Mouse (Mus musculus) liver, postnatal 0 days (tissue): ENCODE measurements around the gene Esrra. TPM values are rescaled to one million over a fixed set of nuclear protein-coding genes. Genes with fewer than 3 reads are reported as not detected.
A peak's percentile ranks its signal among the peaks of the same experiment; 100 is the strongest.

Source experiments
- ATAC-seq: fragments of 200-750 bp; cut with Nextera tagmentation; 2 replicates; pipeline ENCODE4 v1.8.0; 2017; ENCODE audit warnings: mild to moderate bottlenecking, moderate library complexity
- DNase-seq: peaks from one replicate; pipeline ENCODE4 v3.0.0-alpha.2; 2016
- H3K27ac ChIP-seq: fragments of 300-500 bp; sonication (generic); 2 replicates; pipeline ENCODE4 v1.5.1; 2014; ENCODE audit warnings: antibody characterized with exemption, moderate library complexity, mild to moderate bottlenecking, low read depth
- H3K27me3 ChIP-seq: fragments of 300-500 bp; sonication (generic); 2 replicates; pipeline ENCODE4 v1.6.1; 2014; ENCODE audit warnings: low read length, control low read depth, mixed read lengths; ENCODE audit not compliant: insufficient read depth
- H3K36me3 ChIP-seq: fragments of 300-500 bp; sonication (generic); replicated peaks from 2 replicates; pipeline ENCODE4 v1.6.1; 2014; ENCODE audit warnings: mild to moderate bottlenecking, control low read depth, low read length, moderate library complexity, mixed read lengths; ENCODE audit not compliant: insufficient read depth
- H3K4me1 ChIP-seq: fragments of 300-500 bp; sonication (generic); 2 replicates; pipeline ENCODE4 v1.6.1; 2014; ENCODE audit warnings: antibody characterized with exemption, mild to moderate bottlenecking, control low read depth; ENCODE audit not compliant: insufficient read depth
- H3K4me2 ChIP-seq: fragments of 300-500 bp; sonication (generic); 2 replicates; pipeline ENCODE4 v1.6.1; 2014; ENCODE audit warnings: low read depth, mild to moderate bottlenecking, low read length, moderate library complexity, mixed read lengths
- H3K4me3 ChIP-seq: fragments of 300-500 bp; sonication (generic); 2 replicates; pipeline ENCODE4 v1.5.1; 2014; ENCODE audit warnings: low read depth, low read length
- H3K9ac ChIP-seq: fragments of 300-500 bp; sonication (generic); replicated peaks from 2 replicates; pipeline ENCODE4 v1.6.1; 2014; ENCODE audit warnings: mild to moderate bottlenecking, moderate library complexity
- H3K9me3 ChIP-seq: fragments of 300-500 bp; sonication (generic); 2 replicates; pipeline ENCODE4 v1.6.1; 2016; ENCODE audit warnings: mild to moderate bottlenecking, control low read depth, low read length, mixed read lengths
- CTCF ChIP-seq: sonication (generic); IDR thresholded peaks from 2 replicates; pipeline ENCODE4 v1.5.1; 2016; ENCODE audit warnings: antibody characterized with exemption, low read depth
- EP300 ChIP-seq: IDR thresholded peaks from 2 replicates; pipeline ENCODE4 v1.6.1; 2016; ENCODE audit warnings: antibody characterized with exemption, low read depth, mild to moderate bottlenecking
- WGBS: fragments of 180-500 bp; shearing (Covaris S2); extraction: QIAGEN DNeasy Blood & Tissue Kit; methylation state at CpG from one replicate; pipeline ENCODE4 v1.1.7; 2014; ENCODE audit not compliant: insufficient replicate concordance; 5-methylcytosine and 5-hydroxymethylcytosine counted together
- polyA plus RNA-seq: library from polyadenylated mRNA; unstranded; fragments of >200 nt; fragmentation: Nextera tagmentation; extraction: Ambion mirVana; gene quantifications from 2 replicates; pipeline ENCODE4 v1.2.1, GENCODE M21; 2015

The Esrra gene
- polyA plus RNA-seq, 1 experiment from 2014 or later = 8.2 TPM

GRCm38 (mm10) chr19:6950613-6951153 is 29.1 kb upstream of the Esrra start:
- no peak for TF ChIP-seq EP300
- under 1% methylated on average over 28 of the region's 28 CpGs for WGBS
- peak; percentile 11; the same call in 1 of the 2 replicates for ATAC-seq

DNA sequence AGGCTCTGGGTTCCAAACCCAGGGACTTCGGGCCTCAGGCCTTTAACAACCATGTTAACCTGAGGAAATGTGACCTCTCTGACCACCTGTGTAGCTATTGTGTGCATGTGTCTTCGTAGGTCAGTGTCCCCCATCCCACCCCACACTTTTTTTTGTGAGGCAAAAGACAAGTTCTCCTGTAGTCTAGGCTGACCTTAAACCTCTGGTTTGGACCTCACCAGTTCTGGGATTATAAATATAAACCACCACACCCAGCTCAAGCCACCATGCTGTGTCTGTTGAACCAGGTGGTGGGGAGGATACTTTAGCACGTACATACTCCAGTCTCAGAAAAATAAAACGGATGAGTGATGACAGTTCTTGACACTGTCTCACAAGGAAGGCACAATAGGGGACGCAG is 28.3 kb upstream of the Esrra start:
- ATAC-seq (no peak), DNase-seq (no peak)
- 60% methylated on average over 5 of the region's 5 CpGs for WGBS
- 0 out of 2 replicates have a peak overlapping the region, but pooled peaks have one; percentile 89 for H3K27ac ChIP-seq
- peaks cover 24% of the 10 kb centered on the region for H3K4me1 ChIP-seq
- H3K36me3 ChIP-seq = peaks cover 8% of the 10 kb centered on the region
- TF ChIP-seq EP300 (no peak), CTCF (no peak)
- H3K4me3 ChIP-seq = peak overlapping the region; percentile 60; the same call in 1 of the 2 replicates
- H3K27me3 ChIP-seq = no peaks in the 10 kb centered on the region
- H3K9ac ChIP-seq = no peak overlapping the region; the same call in 1 of the 2 replicates
- H3K4me2 ChIP-seq = peak overlapping the region; percentile 100
- no peaks in the 10 kb centered on the region for H3K9me3 ChIP-seq

More at GRCm38 (mm10) chr19:6950613-6951153, 29.1 kb upstream of the Esrra start:
- Histone ChIP-seq H3K4me2 (peak overlapping the region; percentile 100), H3K4me3 (peak overlapping the region; percentile 60), H3K9ac (peak overlapping the region; percentile 64), H3K4me1 (peaks cover 24% of the 10 kb centered on the region), H3K9me3 (no peaks in the 10 kb centered on the region), H3K36me3 (peaks cover 11% of the 10 kb centered on the region), H3K27me3 (no peaks in the 10 kb centered on the region), H3K27ac (peak overlapping the region; percentile 89)
- DNase-seq = peak; percentile 47

DNA sequence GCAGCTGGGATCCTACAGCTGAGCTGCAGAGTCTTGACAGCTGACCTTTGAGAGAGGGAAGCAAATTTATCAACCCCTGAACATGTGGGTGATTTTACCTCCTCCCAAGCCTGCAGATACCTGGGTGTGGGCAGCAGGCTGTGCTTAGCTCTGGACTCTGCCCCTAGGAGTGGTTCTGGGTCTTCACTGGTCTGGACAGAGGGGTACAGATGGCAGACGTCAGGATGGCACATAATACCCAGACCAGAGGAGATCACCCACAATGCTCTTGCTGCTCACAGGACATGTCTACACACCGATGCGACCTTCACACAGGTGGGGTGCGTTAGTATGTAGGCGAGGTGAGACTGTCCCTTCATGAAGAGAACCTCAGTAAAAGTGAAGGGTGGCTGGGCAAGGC is 27.9 kb upstream of the Esrra start:
- TF ChIP-seq CTCF (no peak), EP300 (no peak)
- Histone ChIP-seq H3K9me3 (no peaks in the 10 kb centered on the region), H3K4me3 (no peak overlapping the region), H3K4me1 (peaks cover 24% of the 10 kb centered on the region), H3K36me3 (peaks cover 4% of the 10 kb centered on the region), H3K27me3 (no peaks in the 10 kb centered on the region), H3K27ac (no peak overlapping the region), H3K9ac (no peak overlapping the region), H3K4me2 (no peak overlapping the region)
- no peak for ATAC-seq
- no peak for DNase-seq
- 90% methylated on average over 5 of the region's 5 CpGs for WGBS

- ATAC-seq (no peak), DNase-seq (no peak)
- Histone ChIP-seq H3K27me3 (no peaks in the 10 kb centered on the region), H3K4me3 (no peak overlapping the region), H3K4me1 (peaks cover 22% of the 10 kb centered on the region), H3K4me2 (no peak overlapping the region), H3K9ac (no peak overlapping the region), H3K36me3 (no peaks in the 10 kb centered on the region; the same call in 1 of the 2 replicates), H3K27ac (no peak overlapping the region), H3K9me3 (no peaks in the 10 kb centered on the region)
- whole genome bisulfite sequencing = 72% methylated on average over 4 of the region's 4 CpGs
- TF ChIP-seq CTCF = no peak
- TF ChIP-seq EP300 = no peak
These were observed 26.6 kb upstream of the Esrra start for GRCm38 (mm10) chr19:6948186-6948585.

GRCm38 (mm10) chr19:6947742-6948141 is 26.1 kb upstream of the Esrra start:
- DNase-seq = no peak
- Histone ChIP-seq H3K27me3 (no peaks in the 10 kb centered on the region), H3K4me1 (peaks cover 22% of the 10 kb centered on the region), H3K27ac (no peak overlapping the region), H3K4me2 (no peak overlapping the region), H3K9ac (no peak overlapping the region), H3K4me3 (no peak overlapping the region), H3K36me3 (no peaks in the 10 kb centered on the region; the same call in 1 of the 2 replicates), H3K9me3 (no peaks in the 10 kb centered on the region)
- 64% methylated on average over 4 of the region's 4 CpGs for WGBS
- TF ChIP-seq EP300 (no peak), CTCF (no peak)
- no peak for ATAC-seq

DNA sequence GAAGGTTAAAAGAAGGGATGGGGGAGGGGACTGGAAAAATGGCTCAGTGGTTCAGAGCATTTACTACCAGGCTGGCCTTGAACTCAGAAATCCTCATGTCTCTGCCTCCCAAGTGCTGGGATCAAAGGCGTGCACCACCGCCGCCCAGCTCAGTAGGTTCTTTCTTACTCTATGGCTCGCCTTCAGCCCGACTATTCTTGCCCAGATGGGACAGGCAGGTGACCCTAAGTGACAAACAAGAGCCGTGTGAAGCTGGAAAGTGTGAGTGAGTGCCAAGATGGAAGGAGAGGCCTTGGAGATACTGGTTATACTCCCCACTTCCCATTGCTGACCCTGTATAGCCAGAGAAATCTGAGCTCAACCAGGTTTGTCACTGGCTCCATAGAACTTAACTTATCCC is 22.1 kb upstream of the Esrra start:
- Histone ChIP-seq H3K9me3 (no peaks in the 10 kb centered on the region), H3K27me3 (no peaks in the 10 kb centered on the region), H3K9ac (no peak overlapping the region), H3K4me3 (no peak overlapping the region), H3K27ac (no peak overlapping the region), H3K4me1 (peaks cover 16% of the 10 kb centered on the region), H3K36me3 (no peaks in the 10 kb centered on the region; the same call in 1 of the 2 replicates), H3K4me2 (no peak overlapping the region)
- 86% methylated on average over 6 of the region's 6 CpGs for WGBS
- ATAC-seq (no peak), DNase-seq (no peak)
- no peak for TF ChIP-seq EP300
- no peak for TF ChIP-seq CTCF
